Mouse (Mus musculus): ENCODE results near the gene Rtkn.

DNA sequence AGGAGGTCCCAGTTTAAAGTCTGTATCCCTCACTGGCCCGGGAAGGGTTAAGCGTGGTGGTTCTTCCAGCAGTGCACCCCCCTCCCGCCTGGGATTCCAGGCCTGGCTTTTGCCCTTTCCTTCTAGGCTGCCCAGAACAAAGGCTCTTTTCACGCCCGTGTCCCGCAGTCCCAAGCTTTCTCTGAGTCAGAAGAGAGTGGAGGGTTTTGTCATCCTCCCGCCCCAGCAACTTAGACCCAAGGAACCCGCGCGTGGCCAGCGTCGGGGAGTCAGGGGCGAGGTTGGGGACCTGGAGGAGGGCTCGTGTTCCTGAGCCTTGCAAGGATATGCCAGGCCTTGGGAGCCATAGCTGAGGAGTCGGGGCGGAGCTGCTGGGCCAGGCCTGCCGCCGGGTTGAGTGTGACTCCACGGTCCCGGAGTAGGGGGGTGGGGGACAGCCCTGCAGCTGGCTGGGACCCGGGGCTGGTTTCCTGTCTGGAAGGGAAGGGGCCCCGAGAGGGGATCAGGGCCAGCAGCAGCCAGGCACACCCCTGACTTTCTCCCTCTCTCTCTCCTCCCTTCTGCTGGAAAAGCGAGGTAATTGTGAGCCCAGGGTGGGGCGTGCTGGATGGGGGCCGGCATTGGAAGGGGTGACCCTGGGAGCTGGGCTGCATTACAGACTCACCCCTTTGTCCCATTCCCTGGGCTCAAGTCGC is 1.8 kb downstream of the Rtkn start:
- no peak for TF ChIP-seq CTCF (IDR thresholded peaks at IDR 0.05; ENCODE audit: low read depth)
- TF ChIP-seq EP300 (IDR thresholded peaks at IDR 0.05; ENCODE audit: low read depth) = no peak

All from liver, embryonic 14.5 days (tissue).